Mouse (Mus musculus): ENCODE measurements around the gene Trim31. TPM values are rescaled to one million over a fixed set of nuclear protein-coding genes. Genes with fewer than 3 reads are reported as not detected.

Gene Trim31
- polyA plus RNA-seq, 1 experiment from 2014 or later, result not detected

- Histone ChIP-seq H3K9me3 (replicated peaks; ENCODE audit: control insufficient read depth, low read length) (no peaks in the 10 kb centered on the region), H3K9ac (ENCODE audit: low read length) (no peak within 1 kb of the TSS), H3K4me1 (ENCODE audit: control insufficient read depth, insufficient read depth, low read length) (no peaks in the 10 kb centered on the region), H3K27ac (ENCODE audit: low read depth, low read length) (no peak within 1 kb of the TSS), H3K4me2 (ENCODE audit: low read length) (peak within 1 kb of the TSS; percentile 35), H3K36me3 (ENCODE audit: control insufficient read depth, insufficient read depth, low read length) (no peaks in the 10 kb centered on the region), H3K4me3 (ENCODE audit: low read depth, low read length) (peak within 1 kb of the TSS; percentile 8), H3K27me3 (replicated peaks; ENCODE audit: control insufficient read depth, insufficient read depth, low read length) (no peaks in the 10 kb centered on the region)
- WGBS, result 11% methylated on average over 28 of the region's 29 CpGs
- ATAC-seq (peak; percentile 26; the same call in 1 of the 2 replicates), DNase-seq (ENCODE audit: low spot score) (peak; percentile 7)
Measured at GRCm38 (mm10) chr17:36866719-36867527, 31.0 kb upstream of the Trim31 start, which contains the start of gene Trim15. Gene Trim15 (minus strand): TSS chr17:36867210.

DNA sequence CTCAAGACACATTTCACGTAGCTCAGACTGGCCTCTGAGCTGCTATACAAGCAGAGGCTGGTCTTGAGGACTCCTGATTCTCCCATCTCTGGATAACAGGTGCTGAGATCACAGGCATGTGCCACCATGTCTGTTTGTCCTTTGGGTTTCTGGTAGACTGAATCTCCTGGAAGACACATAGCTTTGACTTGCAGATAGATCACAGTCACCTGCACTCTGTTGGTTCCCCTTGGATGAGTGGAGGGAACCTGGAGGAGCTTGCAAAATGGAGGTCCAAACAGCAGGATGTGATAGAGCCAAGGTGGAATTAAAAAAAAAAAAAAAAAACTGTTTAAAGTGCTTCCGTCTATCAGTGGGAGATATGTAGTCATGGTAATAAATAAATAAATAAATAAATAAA lies 29.1 kb upstream of the Trim31 start:
- DNase-seq (ENCODE audit: low spot score), result no peak
- no peaks in the 10 kb centered on the region for H3K36me3 ChIP-seq (ENCODE audit: control insufficient read depth, insufficient read depth, low read length)
- H3K9me3 ChIP-seq (replicated peaks; ENCODE audit: control insufficient read depth, low read length), result no peaks in the 10 kb centered on the region
- no peaks in the 10 kb centered on the region for H3K27me3 ChIP-seq (replicated peaks; ENCODE audit: control insufficient read depth, insufficient read depth, low read length)
- H3K4me2 ChIP-seq (ENCODE audit: low read length), result no peak overlapping the region
- no peak overlapping the region for H3K27ac ChIP-seq (ENCODE audit: low read depth, low read length)
- H3K9ac ChIP-seq (ENCODE audit: low read length), result no peak overlapping the region
- H3K4me1 ChIP-seq (ENCODE audit: control insufficient read depth, insufficient read depth, low read length), result no peaks in the 10 kb centered on the region
- 78% methylated on average over 2 of the region's 2 CpGs for WGBS
- H3K4me3 ChIP-seq (ENCODE audit: low read depth, low read length), result no peak overlapping the region
- no peak for ATAC-seq

GRCm38 (mm10) chr17:36869284-36869954 lies 28.5 kb upstream of the Trim31 start, which contains the start of gene Trim10:
Gene Trim10 (plus strand): TSS chr17:36869574.
- DNase-seq (ENCODE audit: low spot score) (no peak), ATAC-seq (no peak)
- Histone ChIP-seq H3K9me3 (replicated peaks; ENCODE audit: control insufficient read depth, low read length) (no peaks in the 10 kb centered on the region), H3K4me1 (ENCODE audit: control insufficient read depth, insufficient read depth, low read length) (no peaks in the 10 kb centered on the region), H3K27me3 (replicated peaks; ENCODE audit: control insufficient read depth, insufficient read depth, low read length) (no peaks in the 10 kb centered on the region), H3K4me2 (ENCODE audit: low read length) (no peak within 1 kb of the TSS), H3K9ac (ENCODE audit: low read length) (no peak within 1 kb of the TSS), H3K36me3 (ENCODE audit: control insufficient read depth, insufficient read depth, low read length) (no peaks in the 10 kb centered on the region), H3K27ac (ENCODE audit: low read depth, low read length) (no peak within 1 kb of the TSS), H3K4me3 (ENCODE audit: low read depth, low read length) (no peak within 1 kb of the TSS)
- WGBS, result 79% methylated on average over 4 of the region's 4 CpGs

DNA sequence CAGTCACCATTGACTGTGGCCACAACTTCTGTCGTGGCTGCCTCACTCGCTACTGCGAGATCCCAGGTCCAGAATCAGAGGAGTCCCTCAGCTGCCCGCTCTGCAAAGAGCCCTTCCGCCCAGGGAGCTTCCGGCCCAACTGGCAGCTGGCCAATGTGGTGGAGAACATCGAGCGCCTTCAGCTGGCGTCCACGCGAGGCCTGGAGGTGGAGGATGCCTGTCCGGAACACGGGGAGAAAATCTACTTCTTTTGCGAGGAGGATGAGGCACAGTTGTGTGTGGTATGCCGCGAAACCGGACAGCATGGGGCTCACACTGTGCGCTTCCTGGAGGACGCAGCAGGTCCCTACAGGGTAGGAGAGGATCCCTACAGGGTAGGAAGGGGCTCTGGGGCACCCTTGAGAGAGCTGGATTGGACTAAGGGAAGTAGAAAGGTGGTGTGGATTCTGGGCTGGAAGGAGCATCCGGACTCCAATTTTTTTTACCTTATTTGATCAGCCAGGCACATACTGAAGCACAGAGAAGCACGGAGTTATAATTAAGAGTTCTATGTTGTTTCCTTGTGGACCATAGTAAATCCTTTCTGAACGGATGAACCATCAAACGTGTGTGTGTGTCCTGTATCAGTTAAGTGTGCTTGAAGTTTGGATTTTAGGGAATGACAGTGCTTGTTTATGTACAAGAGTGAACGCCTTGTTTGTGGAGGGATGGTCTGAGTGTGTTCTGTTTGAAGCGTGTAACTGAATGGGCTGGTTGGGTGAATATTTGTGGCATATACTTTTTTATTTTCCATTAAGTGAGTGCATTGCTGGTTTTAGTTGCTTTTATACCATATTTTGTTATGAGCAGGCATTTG lies 27.7 kb upstream of the Trim31 start:
- DNase-seq (ENCODE audit: low spot score) (no peak), ATAC-seq (no peak)
- Histone ChIP-seq H3K9me3 (replicated peaks; ENCODE audit: control insufficient read depth, low read length) (no peaks in the 10 kb centered on the region), H3K27me3 (replicated peaks; ENCODE audit: control insufficient read depth, insufficient read depth, low read length) (no peaks in the 10 kb centered on the region), H3K4me3 (ENCODE audit: low read depth, low read length) (no peak overlapping the region), H3K9ac (ENCODE audit: low read length) (no peak overlapping the region), H3K4me2 (ENCODE audit: low read length) (no peak overlapping the region), H3K36me3 (ENCODE audit: control insufficient read depth, insufficient read depth, low read length) (no peaks in the 10 kb centered on the region), H3K4me1 (ENCODE audit: control insufficient read depth, insufficient read depth, low read length) (no peaks in the 10 kb centered on the region), H3K27ac (ENCODE audit: low read depth, low read length) (no peak overlapping the region)
- WGBS, result 82% methylated on average over 25 of the region's 25 CpGs

DNA sequence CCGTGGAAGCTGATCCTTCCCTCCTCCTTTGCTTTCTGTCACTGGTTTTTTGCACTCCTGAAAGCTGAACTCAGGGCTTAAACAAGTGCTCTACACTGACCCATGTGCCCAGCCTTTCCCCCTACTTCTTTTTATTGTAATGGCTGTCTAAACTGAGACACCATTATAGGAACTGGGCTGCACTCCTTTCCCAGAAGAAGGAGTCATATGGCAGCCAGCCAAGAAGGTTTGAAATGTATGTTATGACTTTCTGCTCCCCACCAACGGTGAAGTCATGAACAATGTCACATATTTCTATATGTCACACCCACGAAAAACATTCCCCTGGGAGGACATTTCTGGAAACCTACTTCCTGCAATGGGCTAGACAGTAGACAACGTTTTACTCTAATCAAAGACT lies 23.3 kb upstream of the Trim31 start:
- no peaks in the 10 kb centered on the region for H3K36me3 ChIP-seq (ENCODE audit: control insufficient read depth, insufficient read depth, low read length)
- no peak overlapping the region for H3K27ac ChIP-seq (ENCODE audit: low read depth, low read length)

DNA sequence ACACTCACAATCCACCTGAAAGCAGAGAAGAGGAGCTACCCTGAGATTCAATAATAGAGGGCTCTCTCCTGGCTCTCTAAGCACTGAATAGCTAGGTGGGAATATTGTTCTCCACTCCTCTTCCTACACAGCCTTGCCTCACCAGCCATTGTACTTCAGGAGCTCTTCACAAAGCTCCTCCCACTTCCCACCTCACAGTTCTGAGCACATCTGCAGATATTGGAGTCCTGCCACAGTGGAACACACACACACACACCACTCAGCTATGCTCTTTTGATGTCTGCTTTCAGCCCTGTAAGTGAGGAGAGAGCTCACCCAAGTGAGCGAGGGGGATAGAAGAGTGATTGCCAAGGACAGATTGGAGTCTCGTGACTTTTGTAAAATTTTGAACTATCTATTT lies 14.6 kb upstream of the Trim31 start:
- Histone ChIP-seq H3K4me2 (ENCODE audit: low read length) (no peak overlapping the region), H3K4me3 (ENCODE audit: low read depth, low read length) (no peak overlapping the region), H3K9me3 (replicated peaks; ENCODE audit: control insufficient read depth, low read length) (no peaks in the 10 kb centered on the region), H3K27me3 (replicated peaks; ENCODE audit: control insufficient read depth, insufficient read depth, low read length) (no peaks in the 10 kb centered on the region), H3K36me3 (ENCODE audit: control insufficient read depth, insufficient read depth, low read length) (no peaks in the 10 kb centered on the region), H3K27ac (ENCODE audit: low read depth, low read length) (no peak overlapping the region), H3K4me1 (ENCODE audit: control insufficient read depth, insufficient read depth, low read length) (no peaks in the 10 kb centered on the region), H3K9ac (ENCODE audit: low read length) (no peak overlapping the region)
- ATAC-seq (no peak), DNase-seq (ENCODE audit: low spot score) (no peak)
- 85% methylated on average over 2 of the region's 2 CpGs for whole genome bisulfite sequencing

More for the DNA sequence above, 23.3 kb upstream of the Trim31 start:
- H3K9me3 ChIP-seq (replicated peaks; ENCODE audit: control insufficient read depth, low read length), result no peaks in the 10 kb centered on the region
- no peak overlapping the region for H3K4me3 ChIP-seq (ENCODE audit: low read depth, low read length)
- H3K4me1 ChIP-seq (ENCODE audit: control insufficient read depth, insufficient read depth, low read length), result no peaks in the 10 kb centered on the region
- no peak overlapping the region for H3K4me2 ChIP-seq (ENCODE audit: low read length)
- no peak overlapping the region for H3K9ac ChIP-seq (ENCODE audit: low read length)
- DNase-seq (ENCODE audit: low spot score) (no peak), ATAC-seq (no peak)
- 77% methylated on average over 4 of the region's 4 CpGs for WGBS
- H3K27me3 ChIP-seq (replicated peaks; ENCODE audit: control insufficient read depth, insufficient read depth, low read length), result no peaks in the 10 kb centered on the region

GRCm38 (mm10) chr17:36885132-36885790 lies 12.7 kb upstream of the Trim31 start:
- no peak overlapping the region for H3K4me3 ChIP-seq (ENCODE audit: low read depth, low read length)
- no peaks in the 10 kb centered on the region for H3K4me1 ChIP-seq (ENCODE audit: control insufficient read depth, insufficient read depth, low read length)
- 93% methylated on average over 12 of the region's 12 CpGs for WGBS
- no peaks in the 10 kb centered on the region for H3K9me3 ChIP-seq (replicated peaks; ENCODE audit: control insufficient read depth, low read length)
- H3K9ac ChIP-seq (ENCODE audit: low read length), result no peak overlapping the region
- no peaks in the 10 kb centered on the region for H3K27me3 ChIP-seq (replicated peaks; ENCODE audit: control insufficient read depth, insufficient read depth, low read length)
- no peak for DNase-seq (ENCODE audit: low spot score)
- ATAC-seq, result no peak
- no peaks in the 10 kb centered on the region for H3K36me3 ChIP-seq (ENCODE audit: control insufficient read depth, insufficient read depth, low read length)
- H3K4me2 ChIP-seq (ENCODE audit: low read length), result no peak overlapping the region
- no peak overlapping the region for H3K27ac ChIP-seq (ENCODE audit: low read depth, low read length)

DNA sequence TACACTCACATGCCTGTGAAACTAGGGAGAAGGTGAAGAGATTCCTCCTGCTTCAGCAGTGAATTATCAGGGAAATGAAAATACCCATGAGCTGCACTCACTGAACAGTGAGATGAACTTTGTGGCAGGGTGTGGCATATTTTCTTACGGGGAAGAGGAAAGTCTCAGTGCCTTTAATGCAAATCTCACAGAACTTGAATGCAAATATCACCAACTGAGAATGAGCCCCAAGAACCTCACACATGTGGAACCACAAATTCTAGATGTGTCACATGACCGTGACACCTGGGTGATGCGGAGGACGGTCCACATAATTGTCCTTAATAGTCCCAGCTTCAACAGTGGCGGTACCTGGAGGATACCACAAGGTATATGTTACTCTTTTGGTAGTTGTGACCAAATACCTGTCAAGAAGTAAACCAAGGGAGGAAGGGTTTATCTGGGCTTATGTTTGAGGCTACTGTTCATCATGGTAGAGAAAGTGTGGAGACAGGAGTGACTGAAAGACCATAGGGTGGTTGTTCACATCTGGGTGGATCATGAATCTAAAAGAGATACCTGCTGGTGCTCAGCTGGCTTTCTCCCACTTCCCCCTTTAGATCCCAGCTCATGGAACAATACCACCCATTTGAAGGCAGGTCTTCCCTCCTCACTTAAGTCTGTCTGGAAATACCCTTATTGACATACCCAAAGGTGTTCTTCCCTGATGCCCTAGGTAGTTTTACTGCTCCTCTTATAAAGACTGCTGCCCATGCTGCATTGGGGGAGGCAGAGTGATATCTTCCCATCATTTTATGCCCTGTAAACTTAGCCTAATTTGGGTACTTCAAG lies 7.6 kb upstream of the Trim31 start, which contains the start of gene Trim40:
TSS of gene Trim40 (minus strand) at position 51 of the 831 bp plus-strand sequence.
- ATAC-seq, result no peak
- Histone ChIP-seq H3K27ac (ENCODE audit: low read depth, low read length) (no peak within 1 kb of the TSS), H3K4me2 (ENCODE audit: low read length) (no peak within 1 kb of the TSS), H3K36me3 (ENCODE audit: control insufficient read depth, insufficient read depth, low read length) (no peaks in the 10 kb centered on the region), H3K27me3 (replicated peaks; ENCODE audit: control insufficient read depth, insufficient read depth, low read length) (no peaks in the 10 kb centered on the region), H3K4me3 (ENCODE audit: low read depth, low read length) (no peak within 1 kb of the TSS), H3K9me3 (replicated peaks; ENCODE audit: control insufficient read depth, low read length) (no peaks in the 10 kb centered on the region), H3K9ac (ENCODE audit: low read length) (no peak within 1 kb of the TSS), H3K4me1 (ENCODE audit: control insufficient read depth, insufficient read depth, low read length) (no peaks in the 10 kb centered on the region)
- WGBS, result 91% methylated on average over 5 of the region's 5 CpGs
- no peak for DNase-seq (ENCODE audit: low spot score)

Data from forebrain, embryonic 14.5 days (tissue).